ENCODE assay signal across 17 mouse cellular contexts in genomic region chr13:54375497-54376495, GRCm38 (mm10). TPM values are rescaled to one million over a fixed set of nuclear protein-coding genes. Genes with fewer than 3 reads are reported as not detected.
DNase-seq lines count a peak whose midpoint lies in the region; ATAC-seq and TF ChIP-seq lines count a peak whose summit lies in the region.
"Had no signal": no experiment of that assay in that cellular context is flagged by ENCODE, and none has a peak within 500 bp of the region (broad histone marks: within the 10 kb centered on the region; RNA-seq: fewer than 3 reads in every experiment).

No protein-coding gene starts in this region.

- no peak overlapping the region for H3K4me3 ChIP-seq in heart, embryonic 11.5 days (ENCODE audit: low read depth, low read length)
- no peak overlapping the region for H3K4me3 ChIP-seq in spleen, adult 2 months (ENCODE audit: extremely low read depth, insufficient read depth, insufficient read length)
- no peak overlapping the region for H3K4me3 ChIP-seq in stomach, embryonic 16.5 days (replicated peaks; ENCODE audit: low read length)
- no peak overlapping the region for H3K4me3 ChIP-seq in kidney, embryonic 14.5 days (ENCODE audit: low read length)
- H3K4me3 ChIP-seq: kidney, embryonic 15.5 days; limb, embryonic 15.5 days had no signal

- H3K27ac ChIP-seq in heart, embryonic 11.5 days (ENCODE audit: low read depth, low read length) = no peak overlapping the region
- peak overlapping the region; percentile 90 for H3K27ac ChIP-seq in spleen, adult 2 months (ENCODE audit: insufficient read depth, low read length)
- peak overlapping the region; percentile 29; the same call in 1 of the 2 replicates for H3K27ac ChIP-seq in stomach, embryonic 16.5 days (ENCODE audit: low read length)
- H3K27ac ChIP-seq in kidney, embryonic 14.5 days (ENCODE audit: low read depth, low read length) = no peak overlapping the region
- H3K27ac ChIP-seq: hindbrain, postnatal 0 days; kidney, embryonic 15.5 days; limb, embryonic 15.5 days had no signal

- peaks cover 13% of the 10 kb centered on the region for H3K4me1 ChIP-seq in heart, embryonic 11.5 days (ENCODE audit: control insufficient read depth, insufficient read depth, low read length)
- H3K4me1 ChIP-seq in spleen, adult 2 months (ENCODE audit: control insufficient read depth, insufficient read depth, insufficient read length) = peaks cover 28% of the 10 kb centered on the region
- H3K4me1 ChIP-seq in stomach, embryonic 16.5 days (ENCODE audit: control insufficient read depth, insufficient read depth, low read length) = peaks cover 18% of the 10 kb centered on the region
- H3K4me1 ChIP-seq in kidney, embryonic 14.5 days (ENCODE audit: control insufficient read depth, insufficient read depth, low read length) = peaks cover 6% of the 10 kb centered on the region; the same call in 1 of the 2 replicates

- no peak for ATAC-seq in heart, embryonic 11.5 days (replicated peaks; ENCODE audit: insufficient number of reproducible peaks, low FRiP score, low TSS enrichment)
- no peak for ATAC-seq in stomach, embryonic 16.5 days (ENCODE audit: insufficient read depth, low FRiP score)
- no peak for ATAC-seq in kidney, embryonic 14.5 days (ENCODE audit: low FRiP score, low TSS enrichment)
- ATAC-seq: CD4-positive, CD25-positive, alpha-beta regulatory T cell, adult 4 months; forebrain, postnatal 0 days; hindbrain, postnatal 0 days had no signal

- no peaks in the 10 kb centered on the region for H3K36me3 ChIP-seq in heart, embryonic 11.5 days (ENCODE audit: control insufficient read depth, insufficient read depth, low read length)
- H3K36me3 ChIP-seq in spleen, adult 2 months (ENCODE audit: control insufficient read depth, insufficient read depth, low read length) = no peaks in the 10 kb centered on the region
- H3K36me3 ChIP-seq in stomach, embryonic 16.5 days (ENCODE audit: control insufficient read depth, insufficient read depth, low read length) = no peaks in the 10 kb centered on the region
- no peaks in the 10 kb centered on the region for H3K36me3 ChIP-seq in kidney, embryonic 14.5 days (ENCODE audit: control insufficient read depth, insufficient read depth, low read length)
- H3K36me3 ChIP-seq: kidney, embryonic 15.5 days; limb, embryonic 15.5 days had no signal

- H3K9me3 ChIP-seq in heart, embryonic 11.5 days (replicated peaks; ENCODE audit: control insufficient read depth, low read length) = no peaks in the 10 kb centered on the region
- H3K9me3 ChIP-seq in stomach, embryonic 16.5 days (replicated peaks; ENCODE audit: control insufficient read depth, low read length) = no peaks in the 10 kb centered on the region; the same call in 1 of the 2 replicates
- no peaks in the 10 kb centered on the region for H3K9me3 ChIP-seq in kidney, embryonic 14.5 days (ENCODE audit: control insufficient read depth, low read length)
- H3K9me3 ChIP-seq: kidney, embryonic 15.5 days; limb, embryonic 15.5 days had no signal

- DNase-seq in heart, adult 11 months = peak; percentile 61
- DNase-seq in spleen, adult 2 months (ENCODE audit: low read depth in 1 of 2, low spot score in 2 of 2) = no peak
- DNase-seq in spleen, adult 18-20 months = no peak
- DNase-seq in brain, adult 2 months (ENCODE audit: low read depth, low spot score) = peak; percentile 72
- DNase-seq: adrenal gland, postnatal 25 days; embryo, embryonic 11 days; forebrain, postnatal 0 days; gastrocnemius, postnatal 10 days; layer of hippocampus, adult 9-11 months; right cerebral cortex, postnatal 4 days had no signal

- TF ChIP-seq POLR2A in spleen, adult 2 months (IDR thresholded peaks at IDR 0.05; ENCODE audit: low read depth, low read length) = no peak

- H3K4me2 ChIP-seq in heart, embryonic 11.5 days = no peak overlapping the region
- no peak overlapping the region for H3K4me2 ChIP-seq in stomach, embryonic 16.5 days (ENCODE audit: low read depth, low read length)
- no peak overlapping the region for H3K4me2 ChIP-seq in kidney, embryonic 14.5 days (replicated peaks; ENCODE audit: low read depth, low read length)
- H3K4me2 ChIP-seq: kidney, embryonic 15.5 days; limb, embryonic 15.5 days had no signal

- 60% methylated on average over 11 of the region's 11 CpGs for WGBS in heart, embryonic 11.5 days (ENCODE audit: insufficient replicate concordance)
- WGBS in spleen, adult 2 months = 30% methylated on average over 11 of the region's 11 CpGs
- 35% methylated on average over 11 of the region's 11 CpGs for WGBS in stomach, embryonic 16.5 days
- 54% methylated on average over 11 of the region's 11 CpGs for WGBS in kidney, embryonic 14.5 days

- H3K9ac ChIP-seq in heart, embryonic 11.5 days (ENCODE audit: low read depth, low read length) = no peak overlapping the region
- no peak overlapping the region for H3K9ac ChIP-seq in stomach, embryonic 16.5 days (ENCODE audit: low read length)
- no peak overlapping the region for H3K9ac ChIP-seq in kidney, embryonic 14.5 days (ENCODE audit: low read depth, low read length)
- H3K9ac ChIP-seq: forebrain, postnatal 0 days; kidney, embryonic 15.5 days; limb, embryonic 15.5 days had no signal

- H3K27me3 ChIP-seq in heart, embryonic 11.5 days (ENCODE audit: control insufficient read depth, insufficient read depth, low read length) = peaks cover 21% of the 10 kb centered on the region
- H3K27me3 ChIP-seq in spleen, adult 2 months (ENCODE audit: control insufficient read depth, insufficient read depth, low read length) = no peaks in the 10 kb centered on the region
- peaks cover 3% of the 10 kb centered on the region for H3K27me3 ChIP-seq in stomach, embryonic 16.5 days (ENCODE audit: control insufficient read depth, insufficient read depth, low read length)
- peaks cover 2% of the 10 kb centered on the region; the same call in 1 of the 2 replicates for H3K27me3 ChIP-seq in kidney, embryonic 14.5 days (ENCODE audit: control insufficient read depth, insufficient read depth, low read length)

- TF ChIP-seq CTCF in spleen, adult 2 months (IDR thresholded peaks at IDR 0.05; ENCODE audit: extremely low read depth, insufficient read depth, insufficient read length, insufficient replicate concordance) = no peak

RNA-seq across cellular contexts. Expression of gene Cplx2, which starts 4.6 kb away (rescaled TPM):
- 2.1 and 3.0 TPM in 2 replicates for polyA plus RNA-seq in heart, embryonic 11.5 days (2014; fragmentation: Nextera tagmentation; extraction: Ambion mirVana)
- polyA plus RNA-seq in spleen, adult 2 months (2012; rRNA removed) = 3.5 and 4.3 TPM in 2 replicates
- 3.2 and 4.0 TPM in 2 replicates for polyA plus RNA-seq in stomach, embryonic 16.5 days (2015; fragmentation: Nextera tagmentation; extraction: Ambion mirVana)
- 4.5 and 6.4 TPM in 2 replicates for polyA plus RNA-seq in kidney, embryonic 14.5 days (2014; fragmentation: Nextera tagmentation; extraction: Ambion mirVana)
- polyA plus RNA-seq: CD4-positive, CD25-positive, alpha-beta regulatory T cell, adult 4 months had no signal

Comparison
In these comparisons a context has a peak if more than half of its experiments do, and no peak if none do; other contexts are left out.
1. DNase-seq: peak in heart, adult 11 months (single experiment) and brain, adult 2 months (single experiment); none in spleen, adult 2 months (0 of 2) and spleen, adult 18-20 months (0 of 2).
2. H3K27ac ChIP-seq: peak in spleen, adult 2 months (single experiment) and stomach, embryonic 16.5 days (single experiment); none in heart, embryonic 11.5 days (single experiment) and kidney, embryonic 14.5 days (single experiment).